Mouse (Mus musculus): ENCODE data around the gene Zfp592. TPM values are rescaled to one million over a fixed set of nuclear protein-coding genes. Genes with fewer than 3 reads are reported as not detected.

The Zfp592 gene
- polyA plus RNA-seq, 1 experiment = 17.3 TPM

- no peak for DNase-seq
- WGBS = 82% methylated on average over 2 of the region's 2 CpGs
- H3K4me3 ChIP-seq (replicated peaks; ENCODE audit: insufficient read depth, low read depth, low read length) = no peak overlapping the region
- H3K27me3 ChIP-seq (ENCODE audit: control insufficient read depth, insufficient read depth, low read length) = no peaks in the 10 kb centered on the region; the same call in 1 of the 2 replicates
- no peak overlapping the region for H3K27ac ChIP-seq (ENCODE audit: insufficient read depth, low read length)
- no peak for TF ChIP-seq CTCF (IDR thresholded peaks at IDR 0.05; ENCODE audit: borderline replicate concordance, insufficient read depth, low read depth, low read length)
- TF ChIP-seq POLR2A (IDR thresholded peaks at IDR 0.05; ENCODE audit: borderline replicate concordance, insufficient read depth, low read length) = no peak
- H3K4me1 ChIP-seq (ENCODE audit: control insufficient read depth, insufficient read depth, low read length) = no peaks in the 10 kb centered on the region
Observed at GRCm38 (mm10) chr7:81048513-81048912, 55.0 kb downstream of the Zfp592 start.

DNA sequence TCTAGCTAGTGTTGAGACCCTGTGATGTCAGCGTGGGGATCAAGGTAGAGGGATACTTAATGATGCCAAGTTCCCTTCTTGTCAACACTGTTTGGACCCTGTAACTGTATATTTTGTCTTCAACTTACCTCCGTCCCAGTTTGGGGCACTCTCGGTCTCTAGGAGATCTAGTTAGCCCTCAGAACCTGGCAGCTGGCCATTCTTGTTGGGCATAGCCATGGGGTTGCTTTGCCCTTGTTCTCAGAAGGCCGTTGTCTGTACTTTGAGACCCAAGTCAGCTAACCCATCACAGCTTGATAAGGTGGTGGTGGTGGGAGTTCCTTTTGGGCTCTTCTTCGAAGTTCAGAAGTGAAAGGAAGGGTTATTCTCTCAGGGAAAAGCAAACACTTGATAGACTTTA is 56.5 kb downstream of the Zfp592 start:
- TF ChIP-seq POLR2A (IDR thresholded peaks at IDR 0.05; ENCODE audit: borderline replicate concordance, insufficient read depth, low read length) (no peak), CTCF (IDR thresholded peaks at IDR 0.05; ENCODE audit: borderline replicate concordance, insufficient read depth, low read depth, low read length) (no peak)
- H3K4me3 ChIP-seq (replicated peaks; ENCODE audit: insufficient read depth, low read depth, low read length) = no peak overlapping the region
- DNase-seq = no peak
- no peaks in the 10 kb centered on the region; the same call in 1 of the 2 replicates for H3K27me3 ChIP-seq (ENCODE audit: control insufficient read depth, insufficient read depth, low read length)
- no peaks in the 10 kb centered on the region for H3K4me1 ChIP-seq (ENCODE audit: control insufficient read depth, insufficient read depth, low read length)
- no peak overlapping the region for H3K27ac ChIP-seq (ENCODE audit: insufficient read depth, low read length)
- 49% methylated on average over 5 of the region's 5 CpGs for WGBS

GRCm38 (mm10) chr7:81055709-81056370 is 62.4 kb downstream of the Zfp592 start:
- 77% methylated on average over 11 of the region's 11 CpGs for WGBS
- TF ChIP-seq POLR2A (IDR thresholded peaks at IDR 0.05; ENCODE audit: borderline replicate concordance, insufficient read depth, low read length) (no peak), CTCF (IDR thresholded peaks at IDR 0.05; ENCODE audit: borderline replicate concordance, insufficient read depth, low read depth, low read length) (no peak)

GRCm38 (mm10) chr7:81057471-81057870 is 64.0 kb downstream of the Zfp592 start, which contains the start of gene Alpk3:
Gene Alpk3, plus strand, starts transcription at chr7:81057600.
- Histone ChIP-seq H3K4me3 (replicated peaks; ENCODE audit: insufficient read depth, low read depth, low read length) (no peak within 1 kb of the TSS), H3K27ac (ENCODE audit: insufficient read depth, low read length) (no peak within 1 kb of the TSS), H3K4me1 (ENCODE audit: control insufficient read depth, insufficient read depth, low read length) (no peaks in the 10 kb centered on the region), H3K27me3 (ENCODE audit: control insufficient read depth, insufficient read depth, low read length) (no peaks in the 10 kb centered on the region)
- 55% methylated on average over 27 of the region's 27 CpGs for WGBS
- TF ChIP-seq POLR2A (IDR thresholded peaks at IDR 0.05; ENCODE audit: borderline replicate concordance, insufficient read depth, low read length) (no peak), CTCF (IDR thresholded peaks at IDR 0.05; ENCODE audit: borderline replicate concordance, insufficient read depth, low read depth, low read length) (no peak)
- no peak for DNase-seq

More at GRCm38 (mm10) chr7:81055709-81056370, 62.4 kb downstream of the Zfp592 start:
- H3K4me3 ChIP-seq (replicated peaks; ENCODE audit: insufficient read depth, low read depth, low read length) = no peak overlapping the region
- H3K27me3 ChIP-seq (ENCODE audit: control insufficient read depth, insufficient read depth, low read length) = no peaks in the 10 kb centered on the region
- no peak for DNase-seq
- no peaks in the 10 kb centered on the region for H3K4me1 ChIP-seq (ENCODE audit: control insufficient read depth, insufficient read depth, low read length)
- no peak overlapping the region for H3K27ac ChIP-seq (ENCODE audit: insufficient read depth, low read length)

DNA sequence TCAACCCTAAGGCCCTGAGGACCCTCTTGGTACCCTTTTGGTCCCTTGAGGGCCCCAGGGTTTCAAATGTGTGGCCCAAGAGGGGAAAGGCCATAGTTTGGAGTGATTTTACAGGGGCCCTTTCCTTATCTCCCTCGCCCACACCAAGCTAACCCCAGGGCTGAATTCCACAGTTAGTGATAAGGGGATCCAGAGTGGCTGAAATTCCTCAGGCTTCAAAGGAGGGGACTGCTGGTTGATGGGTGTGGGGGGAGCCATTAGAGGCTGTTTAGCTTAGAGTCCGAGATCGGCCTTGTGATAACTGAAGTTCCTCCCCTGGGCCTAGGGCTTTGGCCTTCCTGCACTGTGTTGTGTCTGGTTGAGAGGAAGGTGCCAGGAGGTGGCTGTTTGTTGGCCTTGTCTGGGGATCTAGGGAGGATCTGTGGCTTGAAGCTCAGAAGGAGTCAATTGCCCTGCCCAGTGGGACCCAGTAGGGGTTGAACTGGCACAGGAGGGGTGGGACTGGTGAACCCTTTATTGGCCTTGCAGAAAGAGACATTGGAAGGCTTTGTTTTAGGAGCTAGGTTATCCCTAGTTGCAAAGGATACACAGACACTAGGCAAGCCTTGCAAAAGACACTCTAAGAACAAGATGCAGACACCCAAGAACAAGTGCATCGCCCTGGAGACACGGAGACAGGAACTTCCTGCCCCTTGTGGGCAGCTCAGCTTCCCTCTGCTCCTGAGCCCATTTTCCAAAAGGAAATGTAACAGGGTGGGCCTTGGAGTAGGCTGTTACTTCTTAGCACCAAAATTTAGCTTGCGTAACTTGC is 64.6 kb downstream of the Zfp592 start:
- Histone ChIP-seq H3K4me3 (replicated peaks; ENCODE audit: insufficient read depth, low read depth, low read length) (no peak overlapping the region), H3K4me1 (ENCODE audit: control insufficient read depth, insufficient read depth, low read length) (no peaks in the 10 kb centered on the region), H3K27ac (ENCODE audit: insufficient read depth, low read length) (no peak overlapping the region), H3K27me3 (ENCODE audit: control insufficient read depth, insufficient read depth, low read length) (no peaks in the 10 kb centered on the region)
- DNase-seq = no peak
- TF ChIP-seq CTCF (IDR thresholded peaks at IDR 0.05; ENCODE audit: borderline replicate concordance, insufficient read depth, low read depth, low read length) (no peak), POLR2A (IDR thresholded peaks at IDR 0.05; ENCODE audit: borderline replicate concordance, insufficient read depth, low read length) (no peak)
- WGBS = 81% methylated on average over 6 of the region's 6 CpGs

GRCm38 (mm10) chr7:81058712-81059154 is 65.3 kb downstream of the Zfp592 start:
- DNase-seq = no peak
- Histone ChIP-seq H3K27ac (ENCODE audit: insufficient read depth, low read length) (no peak overlapping the region), H3K27me3 (ENCODE audit: control insufficient read depth, insufficient read depth, low read length) (no peaks in the 10 kb centered on the region), H3K4me1 (ENCODE audit: control insufficient read depth, insufficient read depth, low read length) (no peaks in the 10 kb centered on the region), H3K4me3 (replicated peaks; ENCODE audit: insufficient read depth, low read depth, low read length) (no peak overlapping the region)
- WGBS = 80% methylated on average over 9 of the region's 9 CpGs
- no peak for TF ChIP-seq POLR2A (IDR thresholded peaks at IDR 0.05; ENCODE audit: borderline replicate concordance, insufficient read depth, low read length)
- no peak for TF ChIP-seq CTCF (IDR thresholded peaks at IDR 0.05; ENCODE audit: borderline replicate concordance, insufficient read depth, low read depth, low read length)

GRCm38 (mm10) chr7:81059388-81059787 is 65.9 kb downstream of the Zfp592 start:
- Histone ChIP-seq H3K4me1 (ENCODE audit: control insufficient read depth, insufficient read depth, low read length) (no peaks in the 10 kb centered on the region), H3K27ac (ENCODE audit: insufficient read depth, low read length) (no peak overlapping the region), H3K4me3 (replicated peaks; ENCODE audit: insufficient read depth, low read depth, low read length) (no peak overlapping the region), H3K27me3 (ENCODE audit: control insufficient read depth, insufficient read depth, low read length) (no peaks in the 10 kb centered on the region)
- TF ChIP-seq CTCF (IDR thresholded peaks at IDR 0.05; ENCODE audit: borderline replicate concordance, insufficient read depth, low read depth, low read length) = no peak
- TF ChIP-seq POLR2A (IDR thresholded peaks at IDR 0.05; ENCODE audit: borderline replicate concordance, insufficient read depth, low read length) = no peak
- whole genome bisulfite sequencing = 52% methylated on average over 5 of the region's 5 CpGs
- DNase-seq = no peak
